Mouse (Mus musculus) monocyte, adult 59 days (primary cell): Measurements from ENCODE around the gene Ano4. TPM values are rescaled to one million over a fixed set of nuclear protein-coding genes. Genes with fewer than 3 reads are reported as not detected.

Experiments used
- total RNA-seq, 2 experiments: library from RNA; stranded (reverse); gene quantifications; one replicate each; pipeline ENCODE4 v1.2.4; 2023

Gene Ano4
- not detected for total RNA-seq

DNA sequence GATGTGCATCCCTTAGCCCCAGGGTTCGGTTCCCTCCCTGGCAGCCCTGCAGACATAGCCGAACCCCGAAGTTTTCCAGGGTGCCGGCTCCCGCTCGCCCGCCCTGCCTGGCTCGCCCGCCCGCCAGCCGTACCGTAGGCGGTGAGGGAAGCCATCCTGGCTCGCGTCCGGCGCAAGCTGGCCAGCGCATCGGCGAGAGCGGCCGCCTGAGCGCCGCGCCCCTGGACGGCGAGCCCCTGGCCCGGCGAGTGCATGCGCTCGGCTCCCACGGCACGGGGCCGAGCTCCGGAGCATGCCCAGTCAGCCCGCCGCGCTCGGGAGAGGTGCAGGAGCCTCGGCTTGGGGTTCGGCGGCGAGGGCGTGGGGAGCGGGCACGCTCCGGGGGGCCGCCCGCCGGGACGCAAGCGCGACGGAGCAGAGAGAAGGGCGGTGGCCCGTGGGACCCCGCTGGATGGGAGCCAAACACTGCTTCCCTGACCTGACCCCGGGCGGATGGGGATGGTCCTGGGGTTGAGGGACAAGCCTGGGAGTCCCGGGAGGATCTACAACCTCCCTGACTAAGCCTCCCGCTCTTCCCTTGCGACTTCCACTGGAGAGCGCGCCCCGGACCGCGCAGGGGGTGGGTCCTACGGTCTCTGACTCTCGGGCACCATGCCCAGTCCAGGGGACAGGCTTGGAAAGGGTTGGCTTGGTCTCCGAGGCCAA, at the start of gene Ano4:
Gene Ano4, minus strand, starts transcription at position 272 of the 705 bp plus-strand sequence.

Other genes starting within 250 kb of the Ano4 start
- 10 to 100 TPM; 18.0 to 23.0 TPM for gene Gas2l3, start 99.2 kb upstream of the Ano4 start, total RNA-seq
- gene Nr1h4, start 188.8 kb upstream of the Ano4 start, total RNA-seq, result not detected